Mouse (Mus musculus) right cerebral cortex, postnatal 4 days (tissue): Measurements from ENCODE around the gene Gm8439.
"Not testable (repeated sequence)": the region's sequence is repeated elsewhere in the genome, so short reads cannot be mapped to it uniquely, and the experiment has no call there.

Source experiments
- DNase-seq: peaks from one replicate; pipeline ENCODE4 v3.0.0-alpha.2; 2022

Gm8439 gene

DNA sequence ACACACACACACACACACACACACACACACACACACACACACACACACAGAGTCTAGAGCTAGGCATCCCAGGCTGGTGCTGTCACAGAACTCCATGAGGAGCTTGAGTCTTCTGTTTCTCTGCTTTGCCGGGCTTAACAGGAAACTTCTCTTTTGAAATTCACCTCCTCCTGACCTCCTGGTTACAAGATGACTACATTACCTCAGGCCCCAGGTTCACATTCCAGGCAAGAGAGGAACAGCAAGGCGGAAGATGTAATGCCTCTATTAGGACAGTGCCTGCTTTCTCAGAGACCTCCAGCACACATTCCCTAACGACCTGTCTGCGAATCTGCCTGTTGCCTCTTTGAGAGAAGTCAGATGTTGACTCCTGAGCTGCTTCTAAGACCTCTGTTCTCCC lies at the start of gene Gm8439:
TSS of gene Gm8439 (plus strand) at position 301 of the 400 bp plus-strand sequence.
- no peak for DNase-seq

GRCm38 (mm10) chr4:120544896-120545295 lies 43.6 kb upstream of the Gm8439 start:
- no peak for DNase-seq

GRCm38 (mm10) chr4:120556592-120556991 lies 32.0 kb upstream of the Gm8439 start:
- DNase-seq: no peak

GRCm38 (mm10) chr4:120565726-120566125 lies 22.8 kb upstream of the Gm8439 start:
- DNase-seq: no peak

DNA sequence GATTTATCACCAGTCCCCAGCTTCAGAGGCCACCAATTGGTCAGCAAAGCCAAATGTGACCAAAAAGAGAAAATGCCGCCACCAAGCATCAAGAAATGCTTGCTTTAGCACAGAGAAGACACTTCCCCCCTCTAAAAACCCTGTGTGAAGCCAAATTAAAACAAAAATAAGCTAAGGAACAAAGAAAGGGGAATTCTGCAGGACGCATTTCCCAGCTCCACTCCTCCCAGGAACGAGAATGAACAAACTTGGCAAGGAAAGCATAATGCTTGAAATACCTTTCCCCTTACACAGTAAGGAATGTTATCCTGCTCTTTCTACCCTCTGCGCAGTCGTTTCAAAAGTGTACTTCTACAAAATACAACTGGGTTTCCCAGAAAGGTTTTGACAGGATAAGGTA lies 20.5 kb upstream of the Gm8439 start:
- DNase-seq: no peak

DNA sequence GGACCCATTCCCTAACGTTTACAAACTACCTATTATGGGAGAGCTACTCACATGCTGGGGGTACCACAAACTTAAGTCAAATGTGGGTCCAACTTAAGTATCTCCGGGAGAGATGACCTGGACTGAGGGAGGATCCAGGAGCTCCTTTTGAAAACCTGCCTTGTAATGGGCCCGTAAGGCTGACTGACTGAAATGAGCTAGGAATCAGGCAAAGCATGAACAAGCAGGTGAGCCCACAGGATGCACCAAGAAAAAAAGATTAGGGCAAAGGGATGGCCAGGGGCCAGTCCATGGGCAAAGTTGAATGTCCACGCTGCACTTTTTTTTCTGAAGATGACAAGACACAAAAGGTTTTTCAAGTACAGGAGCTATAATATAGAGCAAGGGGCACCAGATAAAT lies 19.5 kb upstream of the Gm8439 start:
- no peak for DNase-seq

DNA sequence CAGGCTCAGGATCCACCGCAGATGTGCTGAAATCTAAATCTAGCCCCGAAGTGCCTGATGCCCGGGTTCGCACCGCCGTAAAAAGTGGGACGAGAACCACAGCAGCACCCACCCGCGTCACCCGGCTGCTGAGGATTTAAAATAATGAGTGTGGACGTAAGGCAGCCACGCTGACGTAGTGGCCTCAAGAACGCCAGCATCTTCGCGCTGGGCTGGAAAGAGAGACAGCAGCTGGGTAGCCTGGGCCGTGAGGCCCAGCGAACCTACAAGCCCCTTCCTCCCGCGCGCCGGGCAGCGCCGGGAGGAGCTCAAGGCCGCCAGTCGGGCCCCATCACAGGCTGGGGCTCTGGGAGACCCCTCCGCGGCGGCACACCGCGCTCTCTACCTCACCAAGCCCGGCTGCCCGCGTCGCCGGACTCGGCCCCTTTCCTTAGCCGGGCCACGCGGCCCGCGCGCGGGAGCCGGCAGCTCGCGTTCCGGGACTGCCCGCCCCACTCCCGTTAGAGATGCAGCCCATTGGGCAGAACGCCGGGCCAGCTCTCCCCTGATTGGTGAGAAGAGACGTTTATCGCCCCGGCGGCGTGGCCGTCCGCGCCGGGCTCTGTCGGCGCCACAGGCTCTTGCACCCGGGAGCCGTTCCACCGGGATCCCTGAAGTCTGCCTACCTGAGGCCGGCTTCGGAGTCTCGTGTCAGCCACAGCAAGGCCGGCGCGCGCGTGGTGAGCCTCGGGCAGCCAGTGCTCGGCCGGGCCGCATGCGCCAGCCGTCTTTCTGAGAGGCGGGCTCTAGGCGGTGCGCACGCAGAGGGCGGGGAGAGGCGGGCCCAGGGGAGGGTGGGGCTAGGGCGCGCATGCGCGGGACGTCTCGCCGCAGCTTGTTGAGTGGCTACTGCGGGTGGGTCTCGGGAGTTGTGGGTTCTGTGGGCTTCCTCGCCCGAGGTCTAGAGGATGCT lies 18.8 kb upstream of the Gm8439 start, which contains the start of gene Ctps:
TSS of gene Ctps (minus strand) at position 791 of the 952 bp plus-strand sequence.
- DNase-seq: peak; percentile 97

GRCm38 (mm10) chr4:120570438-120571069 lies 18.0 kb upstream of the Gm8439 start:
- DNase-seq: no peak

DNA sequence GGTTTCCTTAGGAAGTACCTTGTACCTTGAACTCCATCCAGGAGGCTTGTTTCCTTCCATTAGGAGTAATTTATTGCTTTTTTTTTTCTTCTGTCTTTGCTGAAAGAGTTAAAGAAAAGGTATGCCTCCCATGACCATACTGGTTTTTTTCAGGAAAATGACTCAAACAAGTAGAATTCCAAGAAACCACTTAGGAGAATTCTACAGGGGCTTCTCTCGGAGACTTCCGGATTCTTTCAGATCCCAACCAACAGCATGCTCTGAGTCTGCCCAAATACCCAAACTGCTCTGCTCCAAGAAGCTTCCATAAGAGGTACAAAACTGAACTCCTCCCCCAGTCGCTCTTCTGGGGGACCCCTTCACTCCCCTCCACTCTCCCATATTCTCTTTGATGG lies 17.5 kb upstream of the Gm8439 start:
- DNase-seq: no peak

DNA sequence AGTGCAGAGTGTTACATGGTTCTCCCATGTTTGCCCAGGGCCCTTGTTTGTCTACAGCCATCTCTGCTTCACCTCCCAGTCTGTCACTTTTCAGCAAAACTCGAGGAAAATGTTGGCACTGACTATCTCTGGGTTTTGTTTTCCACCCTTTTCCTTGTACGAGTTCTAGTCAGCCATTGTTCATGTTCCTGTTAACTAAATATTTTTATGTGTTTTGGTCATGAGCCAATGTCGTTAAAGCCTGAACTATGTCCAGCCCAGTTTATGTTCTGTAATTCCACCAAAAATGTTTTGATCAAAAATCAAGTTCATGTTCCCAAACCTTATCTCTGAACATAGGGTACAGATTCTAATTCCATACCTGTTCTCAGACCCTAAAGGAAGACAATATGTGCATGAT lies 16.9 kb upstream of the Gm8439 start:
- DNase-seq: no peak

- no peak for DNase-seq
Measured at GRCm38 (mm10) chr4:120580894-120581293, 7.7 kb upstream of the Gm8439 start.

- DNase-seq: no peak
Measured at GRCm38 (mm10) chr4:120581711-120582110, 6.8 kb upstream of the Gm8439 start.

- no peak for DNase-seq
Measured at GRCm38 (mm10) chr4:120586986-120587385, 1.6 kb upstream of the Gm8439 start.

DNA sequence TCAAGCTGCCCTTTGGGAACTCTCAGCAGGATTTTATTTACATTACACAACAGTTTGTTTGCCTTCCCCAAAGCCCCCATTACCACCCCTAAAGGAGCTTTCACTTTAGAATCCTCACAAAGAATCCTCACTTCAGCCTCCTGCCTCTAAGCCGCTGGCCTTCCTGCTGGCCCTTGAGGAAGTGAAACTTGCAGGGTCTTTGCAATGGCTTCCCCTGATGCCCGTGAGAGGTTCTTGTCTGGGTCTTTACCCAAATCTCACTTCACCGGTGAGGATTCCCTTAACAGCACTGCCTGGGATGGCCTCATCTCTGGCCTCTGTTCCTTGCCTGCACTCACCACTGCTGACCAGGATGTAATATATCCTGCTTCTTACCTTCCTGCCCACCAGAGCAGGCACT lies 525 bp downstream of the Gm8439 start:
- DNase-seq: no peak

DNA sequence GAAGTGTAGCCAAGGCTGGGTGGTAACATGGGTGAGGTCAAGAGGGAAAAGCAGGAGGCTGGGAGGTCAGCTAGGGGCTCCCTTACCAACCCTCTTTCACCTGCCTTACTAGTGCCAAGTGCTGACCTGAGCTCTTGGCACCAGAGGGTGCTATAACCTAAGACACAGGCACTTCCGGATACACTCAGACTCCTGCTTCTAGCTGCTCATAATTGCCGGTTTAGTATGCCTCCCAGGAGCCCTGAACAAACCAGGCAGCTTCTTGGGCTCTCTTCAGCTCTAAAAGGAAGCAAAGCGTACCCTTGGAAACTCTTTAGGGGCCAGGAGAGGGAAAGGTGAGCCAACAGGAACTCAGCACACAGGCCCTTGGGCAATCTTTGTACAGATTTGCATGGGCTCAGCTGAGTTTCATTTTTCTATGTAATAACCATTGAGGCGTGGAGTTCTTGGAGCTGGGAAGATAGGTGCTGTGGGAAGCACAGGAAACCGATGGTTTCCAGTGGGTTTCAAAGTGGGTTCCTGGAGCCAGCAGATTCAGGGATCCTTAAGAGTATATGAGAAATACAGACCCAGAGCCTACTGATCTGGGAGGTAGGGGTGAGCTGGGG lies 1.4 kb downstream of the Gm8439 start:
- DNase-seq: peak; percentile 42

DNA sequence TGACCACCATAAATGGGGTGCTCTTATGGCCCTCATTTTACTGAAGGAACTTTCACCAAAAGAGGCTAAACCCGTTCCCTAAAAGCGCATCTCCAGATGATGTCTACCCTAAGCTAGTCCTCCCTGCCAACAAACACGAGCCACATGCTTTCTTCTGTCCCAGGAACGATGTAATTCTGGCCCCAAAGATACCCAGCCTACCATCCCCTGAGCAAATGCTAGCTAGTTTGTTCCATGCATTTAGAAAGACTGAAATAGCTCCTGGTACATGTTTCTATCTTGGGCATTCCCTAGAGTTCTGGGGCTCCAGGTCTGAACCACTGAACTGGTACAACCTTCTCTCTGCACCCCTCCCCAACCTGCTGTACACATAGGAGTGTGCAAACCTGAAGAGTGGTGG lies 2.4 kb downstream of the Gm8439 start:
- DNase-seq: no peak

DNA sequence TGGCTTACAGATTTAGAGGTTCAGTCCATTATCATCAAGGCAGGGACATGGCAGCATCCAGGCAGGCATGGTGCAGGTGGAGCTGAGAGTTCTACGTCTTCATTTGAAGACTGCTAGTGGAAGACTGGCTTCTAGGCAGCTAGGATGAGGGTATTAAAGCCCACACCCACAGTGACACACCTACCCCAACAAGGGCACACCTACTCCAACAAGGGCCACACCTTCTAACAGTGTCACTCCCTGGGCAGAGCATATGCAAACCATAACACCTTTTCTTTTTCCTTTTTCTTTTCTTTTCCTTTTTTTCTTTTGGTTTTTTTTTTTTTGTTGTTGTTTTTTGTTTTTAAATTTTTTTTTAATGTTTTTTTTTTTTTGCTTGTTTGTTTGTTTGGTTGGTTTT lies 7.7 kb downstream of the Gm8439 start:
- DNase-seq: not testable (repeated sequence)

- no peak for DNase-seq
Measured at GRCm38 (mm10) chr4:120598922-120599321, 10.4 kb downstream of the Gm8439 start.

GRCm38 (mm10) chr4:120601774-120602173 lies 13.2 kb downstream of the Gm8439 start:
- no peak for DNase-seq

DNA sequence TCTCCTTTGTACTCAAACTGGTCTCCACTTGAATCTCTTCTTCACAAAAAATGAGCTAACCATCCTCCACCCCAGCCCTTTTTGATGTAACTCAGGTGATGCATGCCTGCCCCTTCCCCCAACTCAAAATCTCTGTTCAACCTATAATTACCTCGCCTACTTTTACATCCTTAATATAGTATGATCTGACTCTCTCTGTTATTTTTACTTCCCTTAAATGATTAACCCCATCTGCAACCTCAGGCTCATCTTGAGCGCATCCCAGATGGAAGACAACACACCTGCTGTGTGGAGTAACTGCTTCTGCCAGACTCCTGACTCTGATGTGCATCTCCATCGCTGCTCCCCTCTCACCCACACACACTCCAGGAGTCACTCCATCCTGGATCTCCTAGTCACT lies 14.1 kb downstream of the Gm8439 start:
- no peak for DNase-seq

GRCm38 (mm10) chr4:120606941-120607340 lies 18.4 kb downstream of the Gm8439 start:
- DNase-seq: no peak

GRCm38 (mm10) chr4:120611005-120611404 lies 22.5 kb downstream of the Gm8439 start:
- DNase-seq: no peak

DNA sequence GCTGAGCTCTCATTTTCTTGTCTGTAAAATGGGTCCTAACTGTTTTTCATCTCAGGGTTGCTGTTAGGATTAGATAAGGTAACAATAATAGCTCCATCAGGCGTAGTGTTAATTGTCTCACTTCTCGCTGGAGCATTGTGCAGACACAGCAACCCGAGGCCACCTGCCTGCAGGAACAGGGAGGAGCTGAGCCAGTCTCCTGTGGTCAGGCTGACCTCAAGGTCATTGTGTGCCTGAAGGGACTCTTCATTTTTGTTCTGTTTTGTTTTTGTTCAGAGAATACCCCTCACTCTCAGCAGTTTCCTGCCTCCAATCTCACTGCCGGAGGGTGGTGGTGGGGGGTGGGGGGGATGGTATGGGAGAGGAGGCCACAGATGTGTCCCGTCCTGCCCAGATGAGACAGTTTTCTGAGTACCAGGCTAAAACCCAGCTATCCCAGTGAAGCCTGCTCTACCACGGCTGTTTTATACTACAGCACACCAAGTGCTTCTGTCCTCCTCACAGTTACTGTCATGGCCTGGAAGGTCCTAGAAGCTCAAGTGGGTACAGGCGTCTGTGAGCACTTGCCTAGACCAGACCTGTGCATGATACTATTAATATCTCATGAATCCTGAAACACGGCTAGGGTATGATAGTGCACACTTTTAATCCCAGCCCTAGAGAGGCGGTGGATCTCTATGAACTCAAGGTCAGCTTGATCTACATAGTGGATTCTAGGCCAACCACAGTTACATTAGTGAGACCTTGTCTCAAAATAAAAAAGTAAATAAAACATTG lies 23.9 kb downstream of the Gm8439 start:
- DNase-seq: no peak
